Mouse (Mus musculus) layer of hippocampus, adult 2 months (tissue): ENCODE results near the gene Fsip1. TPM values are rescaled to one million over a fixed set of nuclear protein-coding genes. Genes with fewer than 3 reads are reported as not detected.

Experiments
- DNase-seq, 2 experiments: peaks; one replicate each; pipeline ENCODE4 v3.0.0; 2022; ENCODE audit warnings: low spot score in 2 of 2
- H3K27ac ChIP-seq: fragments of 200-600 bp; 2 replicates; pipeline ENCODE4 v1.8.1; 2022
- H3K4me3 ChIP-seq: fragments of 200-600 bp; 2 replicates; pipeline ENCODE4 v1.8.1; 2022; ENCODE audit warnings: mild to moderate bottlenecking
- CTCF ChIP-seq: fragments of 200-600 bp; conservative IDR thresholded peaks from 2 replicates; pipeline ENCODE4 v1.8.1; 2022; ENCODE audit warnings: antibody characterized with exemption, mild to moderate bottlenecking, moderate library complexity
- total RNA-seq, 2 experiments: library from RNA; stranded (reverse); gene quantifications; 2 replicates each; pipeline ENCODE4 v1.2.3; 2021

Gene Fsip1
- total RNA-seq, 2 experiments from 2014 or later = 0.98 to 1.0 TPM

DNA sequence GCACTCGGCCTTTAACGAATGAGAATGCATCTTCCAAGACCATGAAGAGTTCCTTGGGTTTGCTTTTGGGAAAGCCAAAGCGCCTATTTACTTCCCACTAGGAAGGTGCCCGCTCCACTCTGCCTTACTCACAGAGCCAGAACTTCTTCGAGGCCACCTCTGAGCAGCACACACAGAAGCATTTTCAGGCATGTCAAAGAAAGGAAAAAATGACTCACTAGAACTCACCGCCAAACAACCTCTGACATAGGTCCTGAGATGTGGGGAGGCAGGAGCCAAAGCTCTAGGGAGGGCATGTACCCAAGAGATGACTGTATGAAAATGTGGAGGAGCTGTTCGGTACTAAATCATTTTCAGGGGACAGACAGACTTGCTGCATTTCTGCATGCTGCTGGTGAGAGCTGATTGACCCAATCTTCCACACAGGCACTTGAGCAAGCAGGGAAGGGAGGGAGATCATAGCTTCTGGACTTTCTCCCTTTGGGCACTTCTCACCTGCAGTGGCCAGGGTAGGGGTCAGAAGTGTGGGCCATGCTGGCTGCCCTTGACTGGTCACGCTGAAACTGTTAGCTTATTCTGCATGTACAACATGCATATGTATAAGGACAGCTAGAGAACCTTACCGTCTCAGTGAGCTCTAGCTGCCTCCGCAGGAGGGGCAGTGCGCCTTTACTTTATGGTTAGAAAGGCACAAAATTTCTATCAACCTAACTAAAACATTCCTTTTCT is 131.4 kb downstream of the Fsip1 start:
- TF ChIP-seq CTCF = no peak
- no peak for DNase-seq
- Histone ChIP-seq H3K27ac (no peak overlapping the region), H3K4me3 (no peak overlapping the region)

DNA sequence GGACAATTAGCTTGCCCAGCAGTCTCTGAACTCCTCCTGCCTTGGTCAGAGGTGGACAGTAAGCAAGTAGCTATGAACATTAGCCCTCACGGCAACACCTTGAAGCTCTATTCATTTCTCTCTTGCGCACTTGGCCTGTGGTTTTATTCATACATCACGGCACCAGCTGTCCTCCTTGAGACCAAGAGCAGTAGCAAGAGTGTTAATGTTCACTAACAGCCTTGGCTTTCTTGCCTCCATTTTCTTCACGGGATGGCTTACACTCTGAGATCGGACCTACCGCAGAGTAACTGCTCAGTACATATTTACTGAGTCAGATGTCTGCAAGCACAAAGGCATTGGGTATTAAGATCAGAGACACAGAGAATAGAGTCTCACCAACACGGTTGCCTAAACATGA is 132.3 kb downstream of the Fsip1 start:
- Histone ChIP-seq H3K4me3 (no peak overlapping the region), H3K27ac (no peak overlapping the region)
- no peak for TF ChIP-seq CTCF
- no peak for DNase-seq

- Histone ChIP-seq H3K4me3 (no peak overlapping the region), H3K27ac (no peak overlapping the region)
- no peak for DNase-seq
- no peak for TF ChIP-seq CTCF
Measured at GRCm38 (mm10) chr2:118123743-118124142, 133.0 kb downstream of the Fsip1 start.

GRCm38 (mm10) chr2:118122291-118122690 is 134.5 kb downstream of the Fsip1 start:
- no peak for TF ChIP-seq CTCF
- H3K27ac ChIP-seq = no peak overlapping the region
- no peak for DNase-seq
- no peak overlapping the region for H3K4me3 ChIP-seq

DNA sequence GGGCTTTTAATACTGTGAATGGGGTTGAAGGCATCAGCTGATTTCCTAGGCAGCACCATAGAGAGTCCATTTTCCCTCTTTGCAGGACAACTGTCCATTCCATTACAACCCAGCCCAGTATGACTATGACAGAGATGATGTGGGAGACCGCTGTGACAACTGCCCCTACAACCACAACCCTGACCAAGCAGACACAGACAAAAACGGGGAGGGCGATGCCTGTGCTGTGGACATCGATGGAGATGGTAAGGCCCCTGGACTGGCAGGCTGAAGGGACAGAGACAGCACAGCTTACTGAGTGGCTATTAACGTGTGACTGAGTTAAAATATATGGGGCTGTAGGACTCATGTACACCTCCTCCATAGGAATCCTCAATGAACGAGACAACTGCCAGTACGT is 136.0 kb downstream of the Fsip1 start:
- TF ChIP-seq CTCF = no peak
- no peak overlapping the region for H3K27ac ChIP-seq
- no peak overlapping the region for H3K4me3 ChIP-seq
- DNase-seq = no peak

GRCm38 (mm10) chr2:118120095-118120494 is 136.7 kb downstream of the Fsip1 start:
- H3K4me3 ChIP-seq = no peak overlapping the region
- no peak for TF ChIP-seq CTCF
- no peak overlapping the region for H3K27ac ChIP-seq
- no peak for DNase-seq

DNA sequence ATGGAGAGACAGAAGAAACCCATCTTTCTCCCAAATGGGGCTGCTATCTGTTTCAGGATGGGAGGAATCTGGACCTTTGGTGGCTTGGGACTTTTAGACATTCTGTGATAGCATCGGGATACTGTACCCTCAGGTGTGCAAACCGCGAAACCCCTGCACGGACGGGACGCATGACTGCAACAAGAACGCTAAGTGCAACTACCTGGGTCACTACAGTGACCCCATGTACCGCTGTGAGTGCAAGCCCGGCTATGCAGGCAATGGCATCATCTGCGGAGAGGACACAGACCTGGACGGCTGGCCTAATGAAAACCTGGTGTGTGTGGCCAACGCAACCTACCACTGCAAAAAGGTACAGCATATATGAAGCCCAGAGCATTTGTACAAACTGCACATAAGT is 137.1 kb downstream of the Fsip1 start:
- no peak for DNase-seq
- Histone ChIP-seq H3K4me3 (no peak overlapping the region), H3K27ac (no peak overlapping the region)
- TF ChIP-seq CTCF = no peak

- TF ChIP-seq CTCF = no peak
- Histone ChIP-seq H3K27ac (no peak overlapping the region), H3K4me3 (no peak overlapping the region)
- DNase-seq = no peak
Measured at GRCm38 (mm10) chr2:118118515-118118914, 138.3 kb downstream of the Fsip1 start.

- no peak for TF ChIP-seq CTCF
Measured at GRCm38 (mm10) chr2:118118045-118118444, 138.7 kb downstream of the Fsip1 start.

DNA sequence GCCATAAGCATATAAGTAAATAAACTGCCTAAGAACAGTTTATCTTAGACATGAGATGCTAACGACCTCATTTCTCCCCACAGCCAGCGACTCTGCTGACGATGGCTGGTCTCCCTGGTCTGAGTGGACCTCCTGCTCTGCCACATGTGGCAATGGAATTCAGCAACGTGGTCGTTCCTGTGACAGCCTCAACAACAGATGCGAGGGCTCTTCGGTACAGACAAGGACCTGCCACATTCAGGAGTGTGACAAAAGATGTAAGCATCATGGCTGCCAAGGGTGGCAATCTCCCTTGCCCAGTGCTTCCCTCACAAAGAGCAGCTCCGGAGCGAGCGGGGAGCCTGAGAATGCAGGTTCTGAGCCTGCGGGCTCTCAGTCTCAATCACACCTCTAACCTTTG is 139.4 kb downstream of the Fsip1 start:
- TF ChIP-seq CTCF = no peak
- DNase-seq = no peak
- Histone ChIP-seq H3K27ac (no peak overlapping the region), H3K4me3 (no peak overlapping the region)

More at GRCm38 (mm10) chr2:118118045-118118444, 138.7 kb downstream of the Fsip1 start:
- H3K4me3 ChIP-seq = no peak overlapping the region
- DNase-seq = no peak
- no peak overlapping the region for H3K27ac ChIP-seq

DNA sequence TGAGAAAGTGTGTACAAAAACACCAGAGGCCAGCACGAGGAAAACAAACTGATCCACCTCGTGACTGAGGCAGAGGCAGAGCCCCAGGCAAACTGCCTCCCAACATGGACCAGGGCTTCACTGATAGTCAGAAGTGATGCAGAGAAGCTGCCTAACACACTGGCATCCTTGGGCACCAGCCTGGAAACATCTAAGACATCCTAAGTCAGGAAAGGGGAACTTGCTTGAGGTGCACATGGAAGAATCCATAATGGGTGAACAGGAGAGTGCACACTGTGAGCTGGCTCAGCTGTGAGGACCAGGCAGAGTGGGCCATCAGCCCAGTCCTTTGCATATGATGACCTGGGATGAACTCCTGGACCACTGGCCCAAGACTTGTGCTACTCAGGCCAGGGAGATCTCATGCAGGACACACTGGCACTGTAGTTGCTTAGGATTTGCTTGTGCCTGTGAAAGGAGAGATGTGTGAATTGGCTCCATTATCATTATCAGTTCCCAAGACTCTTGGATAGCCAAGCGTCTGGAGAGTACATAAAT is 139.9 kb downstream of the Fsip1 start:
- no peak overlapping the region for H3K4me3 ChIP-seq
- H3K27ac ChIP-seq = no peak overlapping the region
- no peak for DNase-seq
- TF ChIP-seq CTCF = no peak

- no peak for DNase-seq
- Histone ChIP-seq H3K27ac (no peak overlapping the region), H3K4me3 (no peak overlapping the region)
- TF ChIP-seq CTCF = no peak
Measured at GRCm38 (mm10) chr2:118116180-118116579, 140.6 kb downstream of the Fsip1 start.

GRCm38 (mm10) chr2:118115647-118116046 is 141.1 kb downstream of the Fsip1 start:
- Histone ChIP-seq H3K27ac (no peak overlapping the region), H3K4me3 (no peak overlapping the region)
- no peak for DNase-seq
- TF ChIP-seq CTCF = no peak

- Histone ChIP-seq H3K4me3 (no peak overlapping the region), H3K27ac (no peak overlapping the region)
- no peak for TF ChIP-seq CTCF
- no peak for DNase-seq
Measured at GRCm38 (mm10) chr2:118114671-118115070, 142.1 kb downstream of the Fsip1 start.
